Mouse (Mus musculus) frontal cortex, adult 2 months (tissue): Measurements from ENCODE around the gene Mbd3. TPM values are rescaled to one million over a fixed set of nuclear protein-coding genes. Genes with fewer than 3 reads are reported as not detected.

Experiments used
- DNase-seq, 2 experiments: peaks; one replicate each; pipeline ENCODE4 v3.0.0; 2022; ENCODE audit warnings: low spot score in 1 of 2; ENCODE audit errors: extremely low spot score in 1 of 2
- polyA plus RNA-seq: library from polyadenylated mRNA; depleted of rRNA; stranded (reverse); fragments of >200 nt; gene quantifications from 2 replicates; pipeline ENCODE4 v1.2.3, GENCODE M21; 2012; rRNA removed

The Mbd3 gene
- polyA plus RNA-seq, 1 experiment = 215 TPM

GRCm38 (mm10) chr10:80344131-80344661 is 55.2 kb downstream of the Mbd3 start:
- peak in 1 of 2 experiments; percentile 62 for DNase-seq

- no peak for DNase-seq
Measured at GRCm38 (mm10) chr10:80343425-80343895, 55.9 kb downstream of the Mbd3 start.

GRCm38 (mm10) chr10:80342749-80343424 is 56.5 kb downstream of the Mbd3 start:
- peak in 1 of 2 experiments; percentile 66 for DNase-seq

Other genes starting within 250 kb of the Mbd3 start
- 212 and 226 TPM in 2 replicates for gene Cirbp, start 233.6 kb downstream of the Mbd3 start, polyA plus RNA-seq
- 14.3 and 15.8 TPM in 2 replicates for gene 1600002K03Rik, start 226.6 kb downstream of the Mbd3 start, polyA plus RNA-seq
- gene Efna2, start 220.1 kb downstream of the Mbd3 start, polyA plus RNA-seq = 8.2 and 10.2 TPM in 2 replicates
- 32.4 and 37.9 TPM in 2 replicates for gene Mum1, start 173.1 kb downstream of the Mbd3 start, polyA plus RNA-seq
- gene Ndufs7, start 150.4 kb downstream of the Mbd3 start, polyA plus RNA-seq = 380 and 448 TPM in 2 replicates
- 29.1 and 31.9 TPM in 2 replicates for gene Gamt, start 138.5 kb downstream of the Mbd3 start, polyA plus RNA-seq
- gene Dazap1, start 138.1 kb downstream of the Mbd3 start, polyA plus RNA-seq = 76.6 and 86.3 TPM in 2 replicates
- gene Rps15, start 107.1 kb downstream of the Mbd3 start, polyA plus RNA-seq = 2,217 and 2,507 TPM in 2 replicates
- gene Apc2, start 103.6 kb downstream of the Mbd3 start, polyA plus RNA-seq = 46.2 and 52.2 TPM in 2 replicates
- gene 2310011J03Rik, start 79.0 kb downstream of the Mbd3 start, polyA plus RNA-seq = 41.6 and 44.3 TPM in 2 replicates
- 9.4 TPM in 2 replicates for gene Pcsk4, start 70.1 kb downstream of the Mbd3 start, polyA plus RNA-seq
- 4.9 and 6.0 TPM in 2 replicates for gene Reep6, start 69.6 kb downstream of the Mbd3 start, polyA plus RNA-seq
- 5.6 and 7.3 TPM in 2 replicates for gene Adamtsl5, start 51.1 kb downstream of the Mbd3 start, polyA plus RNA-seq
- gene Plk5, start 43.1 kb downstream of the Mbd3 start, polyA plus RNA-seq = 24.9 and 33.3 TPM in 2 replicates
- gene Mex3d, start 11.9 kb downstream of the Mbd3 start, polyA plus RNA-seq = 17.2 and 17.7 TPM in 2 replicates
- gene Uqcr11, start 7.3 kb upstream of the Mbd3 start, polyA plus RNA-seq = 1,306 and 1,773 TPM in 2 replicates
- gene Tcf3, start 34.1 kb upstream of the Mbd3 start, polyA plus RNA-seq = 33.5 and 34.2 TPM in 2 replicates
- 0.02 and 0.04 TPM in 2 replicates for gene Onecut3, start 95.3 kb upstream of the Mbd3 start, polyA plus RNA-seq
- gene Atp8b3, start 139.6 kb upstream of the Mbd3 start, polyA plus RNA-seq = 0.22 and 0.25 TPM in 2 replicates
- 45.5 and 49.0 TPM in 2 replicates for gene Rexo1, start 162.0 kb upstream of the Mbd3 start, polyA plus RNA-seq
- 37.9 and 41.5 TPM in 2 replicates for gene Klf16, start 177.8 kb upstream of the Mbd3 start, polyA plus RNA-seq
- gene Abhd17a, start 190.8 kb upstream of the Mbd3 start, polyA plus RNA-seq = 253 and 271 TPM in 2 replicates
- gene Scamp4, start 203.3 kb upstream of the Mbd3 start, polyA plus RNA-seq = 61.0 and 66.1 TPM in 2 replicates
- gene Adat3, start 203.3 kb upstream of the Mbd3 start, polyA plus RNA-seq = 5.6 and 8.1 TPM in 2 replicates
- 2.8 and 3.1 TPM in 2 replicates for gene Gm49322, start 206.5 kb upstream of the Mbd3 start, polyA plus RNA-seq
- 252 and 270 TPM in 2 replicates for gene Csnk1g2, start 223.3 kb upstream of the Mbd3 start, polyA plus RNA-seq